Comparison of ENCODE assay signal across 25 mouse cellular contexts in genomic region chr1:166462544-166462943, GRCm38 (mm10). TPM values are rescaled to one million over a fixed set of nuclear protein-coding genes. Genes with fewer than 3 reads are reported as not detected.
DNase-seq lines count a peak whose midpoint lies in the region; ATAC-seq lines count a peak whose summit lies in the region.
"Had no signal": no experiment of that assay in that cellular context is flagged by ENCODE, and none has a peak within 500 bp of the region (broad histone marks: within the 10 kb centered on the region; RNA-seq: fewer than 3 reads in every experiment).

No protein-coding gene starts in this region.

- peak; percentile 40 for DNase-seq in CD4-positive, CD25-positive, alpha-beta regulatory T cell, adult 2 months (ENCODE audit: low read depth, low spot score)
- DNase-seq in adrenal gland, adult (ENCODE audit: inconsistent age in 2 of 2, low spot score in 1 of 2), result no peak
- DNase-seq in layer of hippocampus, postnatal 14 days (ENCODE audit: low spot score in 2 of 2), result no peak
- DNase-seq in thymus, adult 18-20 months, result no peak
- DNase-seq: adrenal gland, adult 8-10 months; adrenal gland, postnatal 14 days; adrenal gland, postnatal 36 days; cerebellum, adult 11-12 months; cerebellum, adult 2 months; cerebellum, adult 9-10 months; cerebellum, postnatal 10 days; cerebellum, postnatal 25 days had no signal

- peak; percentile 84 for ATAC-seq in activated CD4-positive, CD25-positive, alpha-beta regulatory T cell, adult 4 months
- ATAC-seq in inflammation-experienced regulatory T-cells, adult 6 months, result peak; percentile 83
- ATAC-seq: forebrain, embryonic 13.5 days; forebrain, embryonic 16.5 days; Patski had no signal

RNA-seq across cellular contexts. Expression of gene Gm4846, which starts 34.8 kb away (rescaled TPM):
- polyA plus RNA-seq in activated CD4-positive, CD25-positive, alpha-beta regulatory T cell, adult 4 months (2017; shearing (Covaris generic)), result not detected
- not detected for polyA plus RNA-seq in inflammation-experienced regulatory T-cells, adult 6 months (2017; shearing (Covaris generic))
- total RNA-seq in layer of hippocampus, postnatal 14 days (2021), result not detected
- total RNA-seq: adrenal gland, adult 8-10 months; adrenal gland, postnatal 14 days; CH12.LX; G1E had no signal
- polyA plus RNA-seq: C2C12; cerebellum, adult 2 months; cortical plate, adult 2 months; embryonic facial prominence, embryonic 10.5 days; embryonic facial prominence, embryonic 14.5 days; forebrain, embryonic 11.5 days; forebrain, embryonic 13.5 days; forebrain, embryonic 16.5 days; frontal cortex, adult 2 months; G1E; Patski had no signal

RNA-seq across cellular contexts. Expression of gene Pogk, which starts 52.9 kb away (rescaled TPM):
- 1 to 10 TPM; 2.4 to 2.5 TPM for polyA plus RNA-seq in activated CD4-positive, CD25-positive, alpha-beta regulatory T cell, adult 4 months (2017; shearing (Covaris generic))
- 1 to 10 TPM; 3.3 to 6.9 (median 4.2) TPM for polyA plus RNA-seq in inflammation-experienced regulatory T-cells, adult 6 months (2017; shearing (Covaris generic))
- 10 to 100 TPM; 28.8 to 29.4 TPM for total RNA-seq in layer of hippocampus, postnatal 14 days (2021)
- polyA plus RNA-seq: G1E had no signal
